ENCODE assay signal across 12 mouse cellular contexts in genomic region chr9:14612588-14612987, GRCm38 (mm10). TPM values are rescaled to one million over a fixed set of nuclear protein-coding genes. Genes with fewer than 3 reads are reported as not detected.
DNase-seq lines count a peak whose midpoint lies in the region; ATAC-seq and TF ChIP-seq lines count a peak whose summit lies in the region.
"Had no signal": no experiment of that assay in that cellular context is flagged by ENCODE, and none has a peak within 500 bp of the region (broad histone marks: within the 10 kb centered on the region; RNA-seq: fewer than 3 reads in every experiment).

No protein-coding gene starts in this region.

- peaks cover 13% of the 10 kb centered on the region for H3K4me1 ChIP-seq in neural tube, embryonic 11.5 days (ENCODE audit: control insufficient read depth, insufficient read depth, low read length)
- peaks cover 16% of the 10 kb centered on the region for H3K4me1 ChIP-seq in liver, embryonic 11.5 days (replicated peaks; ENCODE audit: control insufficient read depth, insufficient read depth, low read length)
- peaks cover 42% of the 10 kb centered on the region for H3K4me1 ChIP-seq in stomach, embryonic 16.5 days (ENCODE audit: control insufficient read depth, insufficient read depth, low read length)

- peak overlapping the region; percentile 86 for H3K4me2 ChIP-seq in neural tube, embryonic 11.5 days (ENCODE audit: low read depth)
- peak overlapping the region; percentile 69 for H3K4me2 ChIP-seq in liver, embryonic 11.5 days
- H3K4me2 ChIP-seq in stomach, embryonic 16.5 days (ENCODE audit: low read depth, low read length) = peak overlapping the region; percentile 87

- H3K9ac ChIP-seq in neural tube, embryonic 11.5 days (ENCODE audit: low read length) = peak overlapping the region; percentile 33; the same call in 1 of the 2 replicates
- no peak overlapping the region for H3K9ac ChIP-seq in liver, embryonic 11.5 days (ENCODE audit: low read depth, low read length)
- peak overlapping the region; percentile 97 for H3K9ac ChIP-seq in stomach, embryonic 16.5 days (ENCODE audit: low read length)

- peak overlapping the region; percentile 98 for H3K27ac ChIP-seq in gastrocnemius, adult 2 months
- H3K27ac ChIP-seq in neural tube, embryonic 11.5 days (ENCODE audit: low read depth, low read length) = no peak overlapping the region
- no peak overlapping the region for H3K27ac ChIP-seq in liver, embryonic 11.5 days (ENCODE audit: low read depth, low read length)
- no peak overlapping the region for H3K27ac ChIP-seq in stomach, embryonic 16.5 days (ENCODE audit: low read length)

- no peaks in the 10 kb centered on the region for H3K9me3 ChIP-seq in neural tube, embryonic 11.5 days (ENCODE audit: control insufficient read depth, low read length)
- no peaks in the 10 kb centered on the region for H3K9me3 ChIP-seq in liver, embryonic 11.5 days (ENCODE audit: control insufficient read depth, low read length)
- no peaks in the 10 kb centered on the region for H3K9me3 ChIP-seq in stomach, embryonic 16.5 days (replicated peaks; ENCODE audit: control insufficient read depth, low read length)

- no peak for DNase-seq in gastrocnemius, adult 2 months
- no peak for DNase-seq in gastrocnemius, postnatal 14 days
- DNase-seq in neural tube, embryonic 11.5 days (ENCODE audit: low spot score) = no peak
- DNase-seq in neural tube, embryonic 10.5 days (ENCODE audit: extremely low spot score, low spot score) = no peak
- DNase-seq in liver, embryonic 11.5 days (ENCODE audit: low spot score) = no peak
- no peak for DNase-seq in adrenal gland, postnatal 10 days
- DNase-seq: cerebellum, postnatal 14 days; spleen, adult 18-20 months had no signal

- ATAC-seq in neural tube, embryonic 11.5 days (ENCODE audit: insufficient read depth, low FRiP score, low TSS enrichment) = no peak
- ATAC-seq in liver, embryonic 11.5 days (replicated peaks; ENCODE audit: low FRiP score) = no peak
- ATAC-seq in stomach, embryonic 16.5 days (ENCODE audit: insufficient read depth, low FRiP score) = no peak
- ATAC-seq in monocyte, adult 5-6 weeks (replicated peaks; ENCODE audit: insufficient number of reproducible peaks, low FRiP score, low TSS enrichment, poor library complexity, severe bottlenecking) = no peak

- H3K4me3 ChIP-seq in gastrocnemius, adult 2 months = peak overlapping the region; percentile 92
- H3K4me3 ChIP-seq in neural tube, embryonic 11.5 days (ENCODE audit: low read depth, low read length) = peak overlapping the region; percentile 88
- H3K4me3 ChIP-seq in liver, embryonic 11.5 days (ENCODE audit: low read depth, low read length) = peak overlapping the region; percentile 68; the same call in 1 of the 2 replicates
- peak overlapping the region; percentile 83 for H3K4me3 ChIP-seq in stomach, embryonic 16.5 days (replicated peaks; ENCODE audit: low read length)

- intact Hi-C loops in gastrocnemius, adult 2 months (cut with DNase I) = no loop called here
- intact Hi-C loops in gastrocnemius, postnatal 14 days (cut with DNase I; ENCODE audit: low total_unique reads) = no loop called here

- no peak for TF ChIP-seq CTCF in gastrocnemius, adult 2 months (IDR thresholded peaks at IDR 0.05)

- no peaks in the 10 kb centered on the region; the same call in 1 of the 2 replicates for H3K36me3 ChIP-seq in neural tube, embryonic 11.5 days (ENCODE audit: control insufficient read depth, insufficient read depth, low read length)
- no peaks in the 10 kb centered on the region for H3K36me3 ChIP-seq in liver, embryonic 11.5 days (ENCODE audit: control insufficient read depth, insufficient read depth, low read length)
- no peaks in the 10 kb centered on the region for H3K36me3 ChIP-seq in stomach, embryonic 16.5 days (ENCODE audit: control insufficient read depth, insufficient read depth, low read length)

- H3K27me3 ChIP-seq in neural tube, embryonic 11.5 days (ENCODE audit: control insufficient read depth, insufficient read depth, low read length) = no peaks in the 10 kb centered on the region
- H3K27me3 ChIP-seq in liver, embryonic 11.5 days (replicated peaks; ENCODE audit: control insufficient read depth, insufficient read depth, low read length) = peaks cover 38% of the 10 kb centered on the region
- no peaks in the 10 kb centered on the region for H3K27me3 ChIP-seq in stomach, embryonic 16.5 days (ENCODE audit: control insufficient read depth, insufficient read depth, low read length)

RNA-seq across cellular contexts. Expression of gene Amotl1, which starts 32.3 kb away (rescaled TPM):
- total RNA-seq in gastrocnemius, adult 2 months (2021) = 100 to 1,000 TPM; 397 to 399 TPM
- total RNA-seq in gastrocnemius, postnatal 14 days (2021) = 100 to 1,000 TPM; 264 to 270 TPM
- polyA plus RNA-seq in neural tube, embryonic 11.5 days (2014; fragmentation: Nextera tagmentation; extraction: Ambion mirVana) = 19.1 and 20.6 TPM in 2 replicates
- 8.5 and 9.5 TPM in 2 replicates for polyA plus RNA-seq in liver, embryonic 11.5 days (2014; fragmentation: Nextera tagmentation; extraction: Ambion mirVana)
- 19.7 and 19.8 TPM in 2 replicates for polyA plus RNA-seq in stomach, embryonic 16.5 days (2015; fragmentation: Nextera tagmentation; extraction: Ambion mirVana)
- 10 to 100 TPM; 40.7 to 60.7 TPM for total RNA-seq in adrenal gland, postnatal 10 days (2021)
- total RNA-seq in monocyte, adult 5-6 weeks (2017) = not detected in 3 replicates
- total RNA-seq: hematopoietic stem cell, adult 5-6 weeks; megakaryocyte, adult 5-6 weeks had no signal

Comparison
In these comparisons a context has a peak if more than half of its experiments do, and no peak if none do; other contexts are left out.
1. RNA of gene Amotl1, which starts 32.3 kb away (total RNA-seq): 397 to 399 TPM in gastrocnemius, adult 2 months, 264 to 270 TPM in gastrocnemius, postnatal 14 days and 40.7 to 60.7 TPM in adrenal gland, postnatal 10 days; not detected in monocyte, adult 5-6 weeks; every median in the first group is over 10 times any median in the second.
2. Peak in every context shown above with its lines, with median percentiles within 50 percentile points of each other: H3K4me3 ChIP-seq and H3K4me2 ChIP-seq.